Mouse (Mus musculus) MEL (cell line): Measurements from ENCODE around the gene Krt23.

Source experiments
- CTCF ChIP-seq, 3 experiments: IDR thresholded peaks in 2 of 3; conservative IDR thresholded peaks in 1 of 3; 2 replicates each; pipeline ENCODE4 v1.5.1; 2011 to 2012; ENCODE audit warnings: low read length in 3 of 3, low read depth in 2 of 3, mild to moderate bottlenecking in 2 of 3, improper control_type of control experiment in 1 of 3, inconsistent platforms in 1 of 3, mixed read lengths in 1 of 3, moderate library complexity in 1 of 3; ENCODE audit not compliant: control insufficient read depth in 1 of 3, insufficient read depth in 1 of 3, poor library complexity in 1 of 3, severe bottlenecking in 1 of 3
- ETS1 ChIP-seq: IDR thresholded peaks from 2 replicates; pipeline ENCODE4 v1.6.1; 2012; ENCODE audit warnings: low read depth, mild to moderate bottlenecking, inconsistent platforms, low read length, improper control_type of control experiment, moderate library complexity
- GATA1 ChIP-seq: IDR thresholded peaks from 2 replicates; pipeline ENCODE4 v1.6.1; 2011; ENCODE audit warnings: low read depth, low read length, improper control_type of control experiment
- JUND ChIP-seq: IDR thresholded peaks from 2 replicates; pipeline ENCODE4 v1.6.1; 2011; ENCODE audit warnings: low read depth, mild to moderate bottlenecking, improper control_type of control experiment, low read length
- MAFK ChIP-seq: IDR thresholded peaks from 2 replicates; pipeline ENCODE4 v1.6.1; 2011; ENCODE audit warnings: low read depth, mild to moderate bottlenecking, low read length, improper control_type of control experiment, borderline replicate concordance
- MAX ChIP-seq: IDR thresholded peaks from 2 replicates; pipeline ENCODE4 v1.6.1; 2011; ENCODE audit warnings: low read length, improper control_type of control experiment
- MXI1 ChIP-seq: IDR thresholded peaks from 2 replicates; pipeline ENCODE4 v1.6.1; 2011; ENCODE audit warnings: mild to moderate bottlenecking, low read depth, low read length, improper control_type of control experiment
- MYC ChIP-seq: IDR thresholded peaks from 2 replicates; pipeline ENCODE4 v1.6.1; 2011; ENCODE audit warnings: low read depth, mild to moderate bottlenecking, low read length, improper control_type of control experiment, moderate library complexity
- NELFE ChIP-seq: IDR thresholded peaks from 2 replicates; pipeline ENCODE4 v1.6.1; 2011; ENCODE audit warnings: low read depth, low read length, improper control_type of control experiment
- NRF1 ChIP-seq: IDR thresholded peaks from 2 replicates; pipeline ENCODE4 v1.6.1; 2014; ENCODE audit warnings: low read depth, mild to moderate bottlenecking, inconsistent platforms, low read length, improper control_type of control experiment, moderate library complexity; ENCODE audit not compliant: poor library complexity, insufficient read depth, severe bottlenecking
- POLR2A ChIP-seq, 2 experiments: IDR thresholded peaks; 2 replicates each; pipeline ENCODE4 v1.6.1; 2011 to 2012; ENCODE audit warnings: low read length in 2 of 2, mild to moderate bottlenecking in 2 of 2, control low read depth in 1 of 2, improper control_type of control experiment in 1 of 2, low read depth in 1 of 2, moderate library complexity in 1 of 2; ENCODE audit not compliant: control insufficient read depth in 1 of 2, insufficient read depth in 1 of 2, poor library complexity in 1 of 2
- SMC3 ChIP-seq: IDR thresholded peaks from 2 replicates; pipeline ENCODE4 v1.6.1; 2011; ENCODE audit warnings: low read depth, low read length, improper control_type of control experiment
- ZC3H11A ChIP-seq: IDR thresholded peaks from 2 replicates; pipeline ENCODE4 v1.6.1; 2012; ENCODE audit warnings: low read depth, mild to moderate bottlenecking, inconsistent platforms, low read length, improper control_type of control experiment

DNA sequence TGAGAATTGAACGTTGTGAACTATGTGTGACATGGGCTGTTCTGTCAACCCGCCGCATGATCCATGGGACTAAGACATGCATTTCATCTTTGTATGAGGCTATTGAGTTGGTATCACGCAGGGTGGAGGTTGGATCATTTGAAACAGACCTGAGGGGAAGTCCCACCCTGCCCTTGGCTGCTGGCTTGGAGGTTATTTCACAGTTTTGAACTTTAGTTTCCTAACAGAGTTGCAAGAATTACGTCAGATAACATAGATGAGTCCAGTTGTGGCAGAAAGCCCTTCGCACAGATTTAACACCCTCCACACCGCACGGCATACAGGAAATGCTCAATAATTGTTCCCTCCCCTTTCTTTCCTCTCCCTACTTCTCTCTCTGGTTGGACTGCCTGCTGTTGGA, 1.9 kb downstream of the Krt23 start:
- TF ChIP-seq GATA1 (no peak), CTCF (IDR thresholded peaks at IDR 0.05 in 2 of 3, conservative IDR thresholded peaks at IDR 0.05 in 1 of 3; ENCODE audit: control insufficient read depth in 1 of 3, insufficient read depth in 1 of 3, low read depth in 2 of 3, low read length in 3 of 3, poor library complexity in 1 of 3, severe bottlenecking in 1 of 3) (no peak), NRF1 (no peak), MAFK (no peak), SMC3 (no peak), MAX (no peak), MXI1 (no peak), POLR2A (IDR thresholded peaks at IDR 0.05; ENCODE audit: control insufficient read depth in 1 of 2, insufficient read depth in 1 of 2, low read depth in 1 of 2, low read length in 2 of 2, poor library complexity in 1 of 2) (no peak), ZC3H11A (no peak), NELFE (no peak), MYC (no peak), ETS1 (no peak), JUND (no peak)
